Mouse (Mus musculus) megakaryocyte, embryonic 14.5 days (primary cell): ENCODE data around the gene Eea1. TPM values are rescaled to one million over a fixed set of nuclear protein-coding genes. Genes with fewer than 3 reads are reported as not detected.
"Not testable (repeated sequence)": the region's sequence is repeated elsewhere in the genome, so short reads cannot be mapped to it uniquely, and the experiment has no call there.

Experiments
- H3K27me3 ChIP-seq: replicated peaks from 2 replicates; pipeline ENCODE3; 2012; ENCODE audit warnings: inconsistent platforms
- H3K36me3 ChIP-seq: replicated peaks from 2 replicates; pipeline ENCODE3; 2012; ENCODE audit warnings: low read length, inconsistent platforms, mixed read lengths
- H3K4me1 ChIP-seq: 2 replicates; pipeline ENCODE4 v1.6.1; 2012; ENCODE audit warnings: inconsistent platforms
- H3K4me3 ChIP-seq: replicated peaks from 2 replicates; pipeline ENCODE3; 2012; ENCODE audit warnings: moderate library complexity, mild to moderate bottlenecking, inconsistent platforms
- H3K9me3 ChIP-seq: 2 replicates; pipeline ENCODE4 v1.6.1; 2012; ENCODE audit warnings: inconsistent platforms
- FLI1 ChIP-seq: IDR thresholded peaks from 2 replicates; pipeline ENCODE4 v1.6.1; 2012; ENCODE audit warnings: low read length, inconsistent platforms, mixed read lengths
- GATA1 ChIP-seq: IDR thresholded peaks from 3 replicates; pipeline ENCODE4 v1.6.1; 2012; ENCODE audit warnings: mixed read lengths, low read length, inconsistent platforms, borderline replicate concordance
- polyA plus RNA-seq: library from polyadenylated mRNA; stranded (reverse); fragments of >175 nt; gene quantifications from 2 replicates; pipeline ENCODE4 v1.2.3, GENCODE M21; 2012; ENCODE audit warnings: low replicate concordance; ENCODE audit not compliant: insufficient read depth

Eea1 gene
- polyA plus RNA-seq, 1 experiment, result 2.4 TPM

- H3K36me3 ChIP-seq, result no peaks in the 10 kb centered on the region
- no peaks in the 10 kb centered on the region for H3K4me1 ChIP-seq
- 0 out of 2 replicates have a peak, but pooled peaks cover 3% of the 10 kb centered on the region for H3K9me3 ChIP-seq
- peaks cover 4% of the 10 kb centered on the region for H3K27me3 ChIP-seq
- no peak for TF ChIP-seq GATA1
- no peak for TF ChIP-seq FLI1
- H3K4me3 ChIP-seq, result no peak overlapping the region
Measured at GRCm38 (mm10) chr10:95909246-95909909, 31.1 kb upstream of the Eea1 start.

- Histone ChIP-seq H3K4me3 (no peak overlapping the region), H3K9me3 (0 out of 2 replicates have a peak, but pooled peaks cover 3% of the 10 kb centered on the region), H3K4me1 (no peaks in the 10 kb centered on the region), H3K36me3 (no peaks in the 10 kb centered on the region), H3K27me3 (peaks cover 2% of the 10 kb centered on the region)
- no peak for TF ChIP-seq FLI1
- no peak for TF ChIP-seq GATA1
Measured at GRCm38 (mm10) chr10:95911016-95911415, 29.4 kb upstream of the Eea1 start.

- Histone ChIP-seq H3K36me3 (no peaks in the 10 kb centered on the region), H3K4me3 (no peak overlapping the region), H3K27me3 (peaks cover 7% of the 10 kb centered on the region), H3K4me1 (peaks cover 5% of the 10 kb centered on the region; the same call in 1 of the 2 replicates), H3K9me3 (0 out of 2 replicates have a peak, but pooled peaks cover 3% of the 10 kb centered on the region)
- TF ChIP-seq GATA1 (no peak), FLI1 (no peak)
Measured at GRCm38 (mm10) chr10:95914434-95915174, 25.8 kb upstream of the Eea1 start.

DNA sequence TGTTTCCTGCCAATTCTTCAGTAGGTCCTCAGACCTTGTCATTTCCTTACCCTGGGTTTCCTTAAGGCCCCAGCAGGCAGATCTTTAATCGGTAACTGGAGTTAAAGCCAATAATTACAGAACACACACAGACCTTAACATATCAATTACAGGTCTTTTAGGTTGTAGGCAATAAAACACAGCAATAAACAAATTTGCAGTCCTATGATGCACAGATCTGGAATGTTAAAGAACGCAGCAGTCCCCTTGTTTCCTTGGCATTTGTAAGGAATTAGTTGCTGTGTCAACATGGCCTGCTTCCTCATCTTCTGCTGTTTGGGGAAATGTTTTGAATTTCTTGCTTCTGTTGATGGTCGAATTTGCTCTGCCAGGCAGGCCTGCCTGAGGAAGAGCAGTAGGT lies 21.7 kb upstream of the Eea1 start:
- no peak for TF ChIP-seq GATA1
- TF ChIP-seq FLI1, result no peak
- H3K4me3 ChIP-seq, result no peak overlapping the region
- no peaks in the 10 kb centered on the region for H3K36me3 ChIP-seq
- peaks cover 9% of the 10 kb centered on the region for H3K9me3 ChIP-seq
- H3K27me3 ChIP-seq, result peaks cover 5% of the 10 kb centered on the region
- peaks cover 5% of the 10 kb centered on the region; the same call in 1 of the 2 replicates for H3K4me1 ChIP-seq

- Histone ChIP-seq H3K36me3 (no peaks in the 10 kb centered on the region), H3K9me3 (peaks cover 9% of the 10 kb centered on the region), H3K4me3 (no peak overlapping the region), H3K27me3 (peaks cover 6% of the 10 kb centered on the region), H3K4me1 (peaks cover 3% of the 10 kb centered on the region; the same call in 1 of the 2 replicates)
- TF ChIP-seq FLI1, result no peak
- TF ChIP-seq GATA1, result no peak
Measured at GRCm38 (mm10) chr10:95923263-95924217, 16.9 kb upstream of the Eea1 start.

- not testable (repeated sequence) for H3K9me3 ChIP-seq, H3K36me3 ChIP-seq, H3K4me1 ChIP-seq, H3K4me3 ChIP-seq, H3K27me3 ChIP-seq
Measured at GRCm38 (mm10) chr10:95933631-95934030, 6.8 kb upstream of the Eea1 start.

GRCm38 (mm10) chr10:95940901-95941767 lies 684 bp downstream of the Eea1 start:
- no peak for TF ChIP-seq GATA1
- no peak for TF ChIP-seq FLI1
- Histone ChIP-seq H3K36me3 (peaks cover 34% of the 10 kb centered on the region), H3K9me3 (peaks cover 3% of the 10 kb centered on the region; the same call in 1 of the 2 replicates)

DNA sequence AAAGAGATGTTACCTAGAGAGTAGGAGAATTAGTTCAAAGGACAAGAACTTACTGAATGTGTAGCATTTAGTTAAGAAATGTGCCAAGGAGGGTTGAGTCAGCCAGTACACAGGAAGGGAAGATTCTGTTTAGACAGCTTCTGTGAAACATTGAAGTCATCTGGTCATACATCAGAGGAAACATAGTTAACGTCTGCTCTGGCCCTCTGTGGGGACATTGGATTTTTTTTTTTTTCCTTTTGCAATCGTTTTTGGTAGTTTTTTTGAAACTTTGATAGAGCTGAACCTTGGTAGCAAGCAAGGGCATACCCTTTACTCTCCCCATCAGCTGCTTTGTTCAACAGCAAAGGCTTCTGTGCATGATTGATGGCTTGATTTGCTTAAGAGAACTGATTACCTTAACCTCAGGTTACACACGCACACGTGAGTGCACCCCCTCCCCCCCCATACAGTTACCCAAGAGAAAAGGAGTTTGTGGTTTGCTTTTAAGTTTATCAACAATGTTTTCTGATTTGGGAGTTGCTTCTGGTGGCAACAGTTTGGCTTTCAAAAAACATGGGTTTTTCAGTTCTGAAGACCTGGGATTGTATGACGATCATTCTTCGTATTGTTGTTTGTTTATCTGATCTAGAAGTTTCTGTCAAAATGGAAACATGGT lies 1.4 kb downstream of the Eea1 start:
- Histone ChIP-seq H3K36me3 (peaks cover 38% of the 10 kb centered on the region), H3K4me1 (peaks cover 34% of the 10 kb centered on the region), H3K27me3 (no peaks in the 10 kb centered on the region), H3K9me3 (peaks cover 3% of the 10 kb centered on the region; the same call in 1 of the 2 replicates), H3K4me3 (peak overlapping the region; percentile 97)
- no peak for TF ChIP-seq GATA1
- no peak for TF ChIP-seq FLI1

More at GRCm38 (mm10) chr10:95940901-95941767, 684 bp downstream of the Eea1 start:
- Histone ChIP-seq H3K4me3 (peak overlapping the region; percentile 97), H3K27me3 (peaks cover 3% of the 10 kb centered on the region), H3K4me1 (peaks cover 34% of the 10 kb centered on the region)
